Mouse (Mus musculus): ENCODE results near the gene Celf2. TPM values are rescaled to one million over a fixed set of nuclear protein-coding genes. Genes with fewer than 3 reads are reported as not detected.

Celf2 gene
- total RNA-seq, 2 experiments from 2014 or later: 448 to 459 TPM

GRCm38 (mm10) chr2:7259616-7260015 is 249.7 kb downstream of the Celf2 start:
- intact Hi-C loops (cut with DNase I): loop anchor here (5.0 to 10.0 kb wide), 8 partner anchors 133 to 1125 kb away; no protein-coding TSS in a partner anchor
- no peak for DNase-seq (ENCODE audit: extremely low spot score in 1 of 2, low spot score in 2 of 2)
- no peak overlapping the region for H3K4me3 ChIP-seq
- H3K27ac ChIP-seq: peak overlapping the region; percentile 80
- no peak for TF ChIP-seq CTCF (IDR thresholded peaks at IDR 0.05)

- intact Hi-C loops (cut with DNase I): loop anchor here (5.0 to 10.0 kb wide), 7 partner anchors 136 to 1091 kb away; no protein-coding TSS in a partner anchor
- DNase-seq (ENCODE audit: extremely low spot score in 1 of 2, low spot score in 2 of 2): peak; percentile 31 to 43
- Histone ChIP-seq H3K4me3 (no peak overlapping the region), H3K27ac (peak overlapping the region; percentile 91)
- no peak for TF ChIP-seq CTCF (IDR thresholded peaks at IDR 0.05)
Measured at GRCm38 (mm10) chr2:7256023-7256422, 253.3 kb downstream of the Celf2 start.

- peak overlapping the region; percentile 91 for H3K27ac ChIP-seq
- DNase-seq (ENCODE audit: extremely low spot score in 1 of 2, low spot score in 2 of 2): peak in 1 of 2 experiments; percentile 3
- TF ChIP-seq CTCF (IDR thresholded peaks at IDR 0.05): no peak
- H3K4me3 ChIP-seq: no peak overlapping the region
- intact Hi-C loops (cut with DNase I): loop anchor here (1.0 to 10.0 kb wide), 8 partner anchors 20 to 1092 kb away; no protein-coding TSS in a partner anchor
Measured at GRCm38 (mm10) chr2:7255386-7255785, 254.0 kb downstream of the Celf2 start.

GRCm38 (mm10) chr2:7250314-7250713 is 259.0 kb downstream of the Celf2 start:
- H3K4me3 ChIP-seq: no peak overlapping the region
- H3K27ac ChIP-seq: peak overlapping the region; percentile 20; the same call in 1 of the 2 replicates
- no peak for DNase-seq (ENCODE audit: extremely low spot score in 1 of 2, low spot score in 2 of 2)
- intact Hi-C loops (cut with DNase I): loop anchor here (10.0 kb wide), 3 partner anchors 274 to 594 kb away; no protein-coding TSS in a partner anchor
- TF ChIP-seq CTCF (IDR thresholded peaks at IDR 0.05): no peak

GRCm38 (mm10) chr2:7249002-7249401 is 260.4 kb downstream of the Celf2 start:
- TF ChIP-seq CTCF (IDR thresholded peaks at IDR 0.05): no peak
- peak overlapping the region; percentile 62 for H3K27ac ChIP-seq
- no peak for DNase-seq (ENCODE audit: extremely low spot score in 1 of 2, low spot score in 2 of 2)
- H3K4me3 ChIP-seq: no peak overlapping the region
- intact Hi-C loops (cut with DNase I): no loop called here

- Histone ChIP-seq H3K4me3 (no peak overlapping the region), H3K27ac (peak overlapping the region; percentile 29; the same call in 1 of the 2 replicates)
- intact Hi-C loops (cut with DNase I): no loop called here
- no peak for DNase-seq (ENCODE audit: extremely low spot score in 1 of 2, low spot score in 2 of 2)
- no peak for TF ChIP-seq CTCF (IDR thresholded peaks at IDR 0.05)
Measured at GRCm38 (mm10) chr2:7245958-7246774, 263.2 kb downstream of the Celf2 start.

- Histone ChIP-seq H3K27ac (peak overlapping the region; percentile 62), H3K4me3 (no peak overlapping the region)
- TF ChIP-seq CTCF (IDR thresholded peaks at IDR 0.05): no peak
- intact Hi-C loops (cut with DNase I): no loop called here
- no peak for DNase-seq (ENCODE audit: extremely low spot score in 1 of 2, low spot score in 2 of 2)
Measured at GRCm38 (mm10) chr2:7242139-7242538, 267.2 kb downstream of the Celf2 start.

GRCm38 (mm10) chr2:7241523-7241941 is 267.8 kb downstream of the Celf2 start:
- H3K27ac ChIP-seq: peak overlapping the region; percentile 62
- DNase-seq (ENCODE audit: extremely low spot score in 1 of 2, low spot score in 2 of 2): no peak
- intact Hi-C loops (cut with DNase I): no loop called here
- TF ChIP-seq CTCF (IDR thresholded peaks at IDR 0.05): no peak
- H3K4me3 ChIP-seq: no peak overlapping the region

GRCm38 (mm10) chr2:7237283-7237682 is 272.1 kb downstream of the Celf2 start:
- no peak overlapping the region for H3K4me3 ChIP-seq
- no peak for TF ChIP-seq CTCF (IDR thresholded peaks at IDR 0.05)
- intact Hi-C loops (cut with DNase I): loop anchor here (10.0 kb wide), 2 partner anchors 1038 to 1258 kb away; no protein-coding TSS in a partner anchor
- no peak for DNase-seq (ENCODE audit: extremely low spot score in 1 of 2, low spot score in 2 of 2)
- peak overlapping the region; percentile 89 for H3K27ac ChIP-seq

GRCm38 (mm10) chr2:7236452-7236851 is 272.9 kb downstream of the Celf2 start:
- Histone ChIP-seq H3K27ac (peak overlapping the region; percentile 89), H3K4me3 (no peak overlapping the region)
- intact Hi-C loops (cut with DNase I): loop anchor here (10.0 kb wide), 2 partner anchors 1038 to 1258 kb away; no protein-coding TSS in a partner anchor
- no peak for DNase-seq (ENCODE audit: extremely low spot score in 1 of 2, low spot score in 2 of 2)
- TF ChIP-seq CTCF (IDR thresholded peaks at IDR 0.05): no peak

GRCm38 (mm10) chr2:7235059-7235741 is 274.2 kb downstream of the Celf2 start:
- H3K27ac ChIP-seq: peak overlapping the region; percentile 89
- H3K4me3 ChIP-seq: no peak overlapping the region
- TF ChIP-seq CTCF (IDR thresholded peaks at IDR 0.05): no peak
- intact Hi-C loops (cut with DNase I): loop anchor here (1.0 to 10.0 kb wide), 3 partner anchors 20 to 1260 kb away; no protein-coding TSS in a partner anchor
- no peak for DNase-seq (ENCODE audit: extremely low spot score in 1 of 2, low spot score in 2 of 2)

- Histone ChIP-seq H3K4me3 (no peak overlapping the region), H3K27ac (peak overlapping the region; percentile 89)
- DNase-seq (ENCODE audit: extremely low spot score in 1 of 2, low spot score in 2 of 2): no peak
- intact Hi-C loops (cut with DNase I): loop anchor here (10.0 kb wide), 2 partner anchors 1040 to 1260 kb away; no protein-coding TSS in a partner anchor
- no peak for TF ChIP-seq CTCF (IDR thresholded peaks at IDR 0.05)
Measured at GRCm38 (mm10) chr2:7234587-7234986, 274.8 kb downstream of the Celf2 start.

Measured in left cerebral cortex, adult 2 months (tissue).